Mouse (Mus musculus) liver, adult 2 months (tissue): ENCODE data around the gene Gclm. TPM values are rescaled to one million over a fixed set of nuclear protein-coding genes. Genes with fewer than 3 reads are reported as not detected.
"Not testable (repeated sequence)": the region's sequence is repeated elsewhere in the genome, so short reads cannot be mapped to it uniquely, and the experiment has no call there.

Source experiments
- DNase-seq: peaks from one replicate; pipeline ENCODE4 v3.0.0-alpha.2; 2011; ENCODE audit warnings: low read depth, low spot score; ENCODE audit errors: extremely low read depth
- H3K27ac ChIP-seq: fragments of 200-500 bp; replicated peaks from 2 replicates; pipeline ENCODE4 v1.5.1; 2012; ENCODE audit warnings: low read depth, mild to moderate bottlenecking, control low read depth, inconsistent platforms, low read length; ENCODE audit not compliant: insufficient read depth
- H3K27me3 ChIP-seq: fragments of 200-500 bp; 2 replicates; pipeline ENCODE4 v1.6.1; 2012; ENCODE audit warnings: mild to moderate bottlenecking, moderate library complexity, low read length, inconsistent platforms; ENCODE audit not compliant: control insufficient read depth, insufficient read depth
- H3K36me3 ChIP-seq: fragments of 200-500 bp; 2 replicates; pipeline ENCODE4 v1.6.1; 2012; ENCODE audit warnings: low read length, inconsistent platforms; ENCODE audit not compliant: control insufficient read depth, insufficient read depth
- H3K4me1 ChIP-seq: fragments of 200-500 bp; 2 replicates; pipeline ENCODE4 v1.6.1; 2011; ENCODE audit warnings: low read length; ENCODE audit not compliant: control insufficient read depth, insufficient read depth
- H3K4me3 ChIP-seq: fragments of 200-500 bp; 2 replicates; pipeline ENCODE4 v1.5.1; 2011; ENCODE audit warnings: low read depth, mild to moderate bottlenecking, control low read depth, low read length, moderate library complexity; ENCODE audit not compliant: insufficient read depth
- H3K79me2 ChIP-seq: fragments of 200-500 bp; 2 replicates; pipeline ENCODE4 v1.6.1; 2012; ENCODE audit warnings: inconsistent platforms, mild to moderate bottlenecking, low read length, moderate library complexity; ENCODE audit not compliant: control insufficient read depth, insufficient read depth
- H3K9ac ChIP-seq: fragments of 200-500 bp; 2 replicates; pipeline ENCODE4 v1.6.1; 2012; ENCODE audit warnings: low read depth, mild to moderate bottlenecking, control low read depth, inconsistent platforms, low read length
- CTCF ChIP-seq: fragments of 200-500 bp; IDR thresholded peaks from 2 replicates; pipeline ENCODE4 v1.5.1; 2011; ENCODE audit warnings: low read depth, low read length, control low read depth
- POLR2A ChIP-seq: fragments of 200-500 bp; IDR thresholded peaks from 2 replicates; pipeline ENCODE4 v1.6.1; 2011; ENCODE audit warnings: low read length, control low read depth; ENCODE audit not compliant: insufficient read depth; ENCODE audit errors: extremely low read depth
- WGBS: fragments of 180-500 bp; shearing (Covaris S2); methylation state at CpG from one replicate; pipeline ENCODE4 v1.1.7; 2018; 5-methylcytosine and 5-hydroxymethylcytosine counted together
- polyA plus RNA-seq: library from polyadenylated mRNA; depleted of rRNA; stranded (reverse); fragments of >200 nt; gene quantifications from 2 replicates; pipeline ENCODE4 v1.2.3, GENCODE M21; 2012
- total RNA-seq: library from RNA; depleted of rRNA; stranded (reverse); fragments of >200 nt; gene quantifications from 2 replicates; pipeline ENCODE4 v1.2.3, GENCODE M21; 2014

Gene Gclm
- total and polyA plus RNA-seq, 2 experiments, result 57.6 to 236 TPM

- WGBS, result 12% methylated on average over 20 of the region's 20 CpGs
- Histone ChIP-seq H3K4me1 (peaks cover 11% of the 10 kb centered on the region), H3K27me3 (no peaks in the 10 kb centered on the region), H3K79me2 (peaks cover 11% of the 10 kb centered on the region; the same call in 1 of the 2 replicates), H3K36me3 (peaks cover 20% of the 10 kb centered on the region), H3K9ac (peak overlapping the region; percentile 59), H3K4me3 (peak overlapping the region; percentile 58), H3K27ac (no peak overlapping the region; the same call in 1 of the 2 replicates)
- TF ChIP-seq CTCF (peak; percentile 35; the same call in 1 of the 2 replicates), POLR2A (no peak)
- no peak for DNase-seq
Measured at GRCm38 (mm10) chr3:122273407-122274240, 28.3 kb downstream of the Gclm start.

- Histone ChIP-seq H3K27me3 (no peaks in the 10 kb centered on the region), H3K4me1 (peaks cover 11% of the 10 kb centered on the region), H3K27ac (peak within 1 kb of the TSS; percentile 66), H3K4me3 (peak within 1 kb of the TSS; percentile 96), H3K9ac (peak within 1 kb of the TSS; percentile 93), H3K79me2 (peaks cover 11% of the 10 kb centered on the region; the same call in 1 of the 2 replicates), H3K36me3 (peaks cover 27% of the 10 kb centered on the region)
- DNase-seq, result peak; percentile 84
- 1% methylated on average over 57 of the region's 57 CpGs for WGBS
- TF ChIP-seq CTCF (no peak), POLR2A (peak; percentile 65)
Measured at GRCm38 (mm10) chr3:122274241-122275024, 29.1 kb downstream of the Gclm start, which contains the start of gene Dnttip2. Dnttip2 (plus strand) TSS chr3:122274388.

DNA sequence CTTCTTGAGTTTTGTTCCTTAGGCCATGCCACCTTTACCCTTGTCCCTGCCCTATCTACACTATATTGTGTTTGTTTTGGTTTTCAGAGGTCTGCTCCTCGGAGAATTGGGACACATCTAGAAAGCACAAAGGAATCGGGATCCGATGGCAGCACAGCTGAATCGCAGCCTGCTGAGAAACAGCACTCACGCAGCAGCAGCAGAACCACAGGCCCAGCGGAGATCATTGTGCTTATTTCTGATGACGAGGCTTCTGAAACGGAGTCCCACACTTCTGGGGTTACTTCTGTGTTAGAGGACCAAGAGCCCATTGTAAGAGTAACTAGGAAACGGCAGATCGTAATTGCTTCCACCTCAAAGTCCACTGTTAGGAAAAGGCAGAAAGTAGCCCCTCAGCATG is 29.8 kb downstream of the Gclm start:
- DNase-seq, result no peak
- H3K36me3 ChIP-seq, result peaks cover 29% of the 10 kb centered on the region
- H3K79me2 ChIP-seq, result peaks cover 11% of the 10 kb centered on the region; the same call in 1 of the 2 replicates
- WGBS, result 72% methylated on average over 10 of the region's 10 CpGs
- no peak overlapping the region for H3K9ac ChIP-seq
- TF ChIP-seq POLR2A, result no peak
- TF ChIP-seq CTCF, result no peak
- H3K4me3 ChIP-seq, result no peak overlapping the region
- H3K27ac ChIP-seq, result no peak overlapping the region
- H3K4me1 ChIP-seq, result peaks cover 11% of the 10 kb centered on the region
- H3K27me3 ChIP-seq, result no peaks in the 10 kb centered on the region

GRCm38 (mm10) chr3:122287195-122287594 is 41.8 kb downstream of the Gclm start:
- Histone ChIP-seq H3K4me3 (no peak overlapping the region), H3K4me1 (peaks cover 1% of the 10 kb centered on the region; the same call in 1 of the 2 replicates), H3K79me2 (no peaks in the 10 kb centered on the region), H3K36me3 (peaks cover 25% of the 10 kb centered on the region), H3K27ac (no peak overlapping the region), H3K27me3 (no peaks in the 10 kb centered on the region), H3K9ac (no peak overlapping the region)
- no peak for DNase-seq
- no peak for TF ChIP-seq CTCF
- no peak for TF ChIP-seq POLR2A
- WGBS, result 80% methylated on average over 5 of the region's 5 CpGs

GRCm38 (mm10) chr3:122288613-122289195 is 43.3 kb downstream of the Gclm start:
- Histone ChIP-seq H3K36me3 (peaks cover 12% of the 10 kb centered on the region), H3K27ac (no peak overlapping the region), H3K27me3 (no peaks in the 10 kb centered on the region), H3K4me3 (no peak overlapping the region), H3K79me2 (no peaks in the 10 kb centered on the region), H3K9ac (no peak overlapping the region), H3K4me1 (peaks cover 4% of the 10 kb centered on the region; the same call in 1 of the 2 replicates)
- DNase-seq, result peak; percentile 36
- 89% methylated on average over 5 of the region's 5 CpGs for WGBS
- TF ChIP-seq CTCF (no peak), POLR2A (no peak)

DNA sequence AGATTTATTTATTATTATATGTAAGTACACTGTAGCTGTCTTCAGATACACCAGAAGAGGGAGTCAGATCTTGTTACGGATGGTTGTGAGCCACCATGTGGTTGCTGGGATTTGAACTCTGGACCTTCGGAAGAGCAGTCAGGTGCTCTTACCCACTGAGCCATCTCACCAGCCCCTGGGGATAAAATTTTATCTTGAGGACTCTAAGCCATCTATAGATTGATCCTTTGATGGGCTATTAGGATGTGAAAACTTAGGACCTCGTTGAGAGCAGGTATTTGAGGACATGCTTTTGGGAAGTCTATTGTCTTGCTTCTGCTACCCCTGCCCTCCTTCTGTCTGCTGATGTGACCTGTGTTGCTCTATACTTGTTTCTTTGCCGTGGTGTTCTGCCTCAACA is 44.0 kb downstream of the Gclm start:
- not testable (repeated sequence) for DNase-seq, H3K4me3 ChIP-seq, H3K9ac ChIP-seq, H3K27me3 ChIP-seq, H3K79me2 ChIP-seq, H3K36me3 ChIP-seq, H3K27ac ChIP-seq, H3K4me1 ChIP-seq
- 87% methylated on average over 4 of the region's 4 CpGs for WGBS
